Mouse (Mus musculus) urinary bladder, adult 18-20 months (tissue): Measurements from ENCODE around the gene Tssc4.
A peak's percentile ranks its signal among the peaks of the same experiment; 100 is the strongest.

Experiments
- DNase-seq, 2 experiments: peaks; one replicate each; pipeline ENCODE4 v3.0.0; 2022; ENCODE audit warnings: low spot score in 2 of 2, mixed read lengths in 2 of 2

Tssc4 gene

DNA sequence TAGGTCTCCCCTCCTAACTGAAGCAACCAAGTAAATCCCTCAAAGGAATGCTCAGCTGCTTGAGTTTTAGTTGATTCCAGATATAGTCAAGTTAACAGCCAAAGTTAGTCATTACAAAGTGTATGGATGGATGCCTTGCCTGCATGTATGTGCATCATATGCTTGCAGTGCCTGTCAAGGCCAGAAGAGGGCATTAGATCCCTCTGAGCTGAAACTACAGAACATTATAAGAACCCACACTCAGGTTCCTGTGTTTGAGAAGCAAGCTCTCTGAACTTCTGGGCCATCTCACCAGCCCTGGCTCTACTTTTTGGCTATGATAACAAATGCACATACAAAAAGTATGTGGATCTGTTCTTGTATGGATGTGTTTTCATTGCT lies 24.2 kb upstream of the Tssc4 start:
- no peak for DNase-seq

DNA sequence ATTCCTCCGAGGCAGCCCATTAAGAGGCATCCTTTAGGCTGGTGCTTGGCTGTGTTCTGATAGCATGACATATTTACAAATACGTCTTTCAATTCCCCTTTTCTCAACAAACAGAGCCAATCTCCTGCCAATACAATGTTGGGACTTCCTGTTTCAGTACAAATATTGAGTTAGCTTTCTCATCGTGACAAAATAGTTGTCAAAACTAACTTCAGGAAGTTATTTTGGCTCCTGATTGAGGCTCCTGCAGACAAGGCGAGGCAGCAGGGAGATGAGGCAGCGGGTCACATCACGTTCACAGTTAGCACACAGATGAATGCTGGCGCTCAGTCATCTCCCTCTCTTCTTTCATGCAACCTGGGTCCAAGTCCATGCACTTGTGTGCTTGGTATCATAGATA lies 22.7 kb upstream of the Tssc4 start:
- DNase-seq: no peak

DNA sequence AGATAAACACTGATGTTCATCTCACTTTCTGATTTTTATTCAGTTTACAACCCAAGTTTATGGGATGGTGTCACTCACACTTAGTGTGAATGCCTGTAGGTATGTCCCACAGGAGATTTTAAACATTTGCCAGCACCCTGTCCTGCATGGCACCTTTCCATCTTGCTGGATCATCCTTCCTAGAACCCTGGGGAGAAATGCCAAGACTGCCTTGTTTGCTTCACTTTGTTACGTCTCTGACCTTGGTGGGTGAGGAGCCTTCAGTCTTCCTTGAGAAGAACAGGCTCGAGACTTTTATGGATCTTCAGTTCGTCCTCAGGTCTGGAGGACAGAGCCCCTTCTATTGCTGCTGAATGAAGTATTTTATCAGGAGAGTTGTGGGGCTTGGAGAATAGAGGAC lies 19.7 kb upstream of the Tssc4 start:
- no peak for DNase-seq

DNA sequence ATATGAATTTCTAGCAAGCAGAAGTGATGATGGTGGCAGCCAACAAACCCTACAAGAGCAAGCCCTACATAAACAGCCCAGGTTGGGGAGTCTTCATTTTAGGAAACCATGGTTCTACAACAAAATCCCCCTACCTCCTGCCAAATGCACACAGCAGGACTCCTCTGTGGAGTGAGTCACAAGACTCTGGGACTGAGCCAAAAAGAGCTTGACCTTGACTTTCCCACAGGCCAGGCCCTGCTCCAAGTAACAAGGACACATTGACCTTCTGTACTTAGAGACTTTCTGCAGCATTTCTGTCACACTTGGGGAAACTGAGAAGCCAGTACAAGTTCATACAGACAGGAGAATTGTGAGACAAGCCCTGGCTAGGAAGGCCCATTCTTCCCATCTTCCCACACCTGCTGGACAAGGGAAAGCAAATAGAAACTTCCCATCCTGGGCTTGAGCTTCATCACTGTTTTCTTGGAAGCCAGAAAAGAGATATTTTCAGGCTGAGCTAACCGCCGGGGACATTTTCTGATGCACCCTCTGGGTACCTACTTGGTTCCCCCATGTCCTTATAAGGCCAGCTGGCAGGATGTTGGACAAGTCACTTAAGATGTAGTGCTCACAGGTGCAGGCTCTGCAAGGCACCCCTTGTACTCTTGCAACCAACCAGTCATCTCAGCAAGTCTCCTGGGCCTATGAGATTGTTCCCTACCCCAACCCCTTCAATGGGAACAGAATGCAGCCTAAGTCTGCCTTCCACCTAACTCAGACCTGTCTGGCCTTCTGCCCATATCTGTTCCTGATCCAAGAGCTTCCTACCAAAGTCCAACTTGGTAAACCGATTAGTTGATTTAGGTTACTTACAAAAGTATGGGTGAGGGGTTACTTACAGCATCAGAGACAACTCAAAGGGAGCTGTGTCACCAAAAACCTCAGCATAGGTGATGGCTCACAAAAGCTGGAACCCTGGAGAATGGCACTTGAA lies 18.9 kb upstream of the Tssc4 start:
- no peak for DNase-seq

DNA sequence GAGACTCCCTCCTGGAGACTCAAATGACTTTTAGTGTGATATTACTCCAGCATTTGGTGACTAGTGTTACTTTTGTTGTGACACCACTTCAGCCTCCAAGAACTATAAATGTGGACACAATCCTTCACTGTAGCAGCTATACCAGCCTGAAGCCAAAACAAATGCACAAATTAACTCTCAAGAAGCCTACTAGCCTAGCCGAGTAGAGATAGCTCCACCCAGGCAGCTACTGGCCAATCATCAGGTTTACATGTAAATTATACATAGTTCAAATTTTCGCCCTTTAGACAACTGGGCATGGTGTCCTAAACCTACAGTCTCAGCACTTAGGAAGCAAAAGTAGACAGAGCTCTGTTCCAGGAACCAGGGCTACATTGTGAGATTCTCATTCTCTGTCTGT lies 17.7 kb upstream of the Tssc4 start:
- DNase-seq: no peak

DNA sequence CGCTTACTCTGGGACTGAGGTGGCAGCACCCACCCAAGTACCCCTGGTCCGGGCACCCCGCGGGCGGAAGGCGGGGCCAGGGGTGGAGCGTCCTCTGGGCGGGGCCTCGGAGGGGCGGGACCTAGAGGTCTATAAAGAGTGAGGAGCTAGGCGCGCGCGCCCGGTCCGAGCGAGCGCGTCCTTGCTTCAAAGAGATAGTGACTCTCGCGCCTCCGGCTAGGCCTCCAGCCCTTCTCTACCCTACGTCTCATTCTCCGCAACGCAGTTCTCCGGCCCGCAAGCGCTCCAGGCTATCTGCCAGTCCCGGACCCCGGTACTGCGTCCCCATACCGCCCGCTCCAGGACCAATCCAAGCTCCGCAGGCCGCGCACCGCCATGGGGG lies 16.4 kb upstream of the Tssc4 start, which contains the start of gene Cd81:
Gene Cd81 (plus strand): TSS at position 114 of the 382 bp plus-strand sequence.
- DNase-seq: peak; percentile 78 to 91

DNA sequence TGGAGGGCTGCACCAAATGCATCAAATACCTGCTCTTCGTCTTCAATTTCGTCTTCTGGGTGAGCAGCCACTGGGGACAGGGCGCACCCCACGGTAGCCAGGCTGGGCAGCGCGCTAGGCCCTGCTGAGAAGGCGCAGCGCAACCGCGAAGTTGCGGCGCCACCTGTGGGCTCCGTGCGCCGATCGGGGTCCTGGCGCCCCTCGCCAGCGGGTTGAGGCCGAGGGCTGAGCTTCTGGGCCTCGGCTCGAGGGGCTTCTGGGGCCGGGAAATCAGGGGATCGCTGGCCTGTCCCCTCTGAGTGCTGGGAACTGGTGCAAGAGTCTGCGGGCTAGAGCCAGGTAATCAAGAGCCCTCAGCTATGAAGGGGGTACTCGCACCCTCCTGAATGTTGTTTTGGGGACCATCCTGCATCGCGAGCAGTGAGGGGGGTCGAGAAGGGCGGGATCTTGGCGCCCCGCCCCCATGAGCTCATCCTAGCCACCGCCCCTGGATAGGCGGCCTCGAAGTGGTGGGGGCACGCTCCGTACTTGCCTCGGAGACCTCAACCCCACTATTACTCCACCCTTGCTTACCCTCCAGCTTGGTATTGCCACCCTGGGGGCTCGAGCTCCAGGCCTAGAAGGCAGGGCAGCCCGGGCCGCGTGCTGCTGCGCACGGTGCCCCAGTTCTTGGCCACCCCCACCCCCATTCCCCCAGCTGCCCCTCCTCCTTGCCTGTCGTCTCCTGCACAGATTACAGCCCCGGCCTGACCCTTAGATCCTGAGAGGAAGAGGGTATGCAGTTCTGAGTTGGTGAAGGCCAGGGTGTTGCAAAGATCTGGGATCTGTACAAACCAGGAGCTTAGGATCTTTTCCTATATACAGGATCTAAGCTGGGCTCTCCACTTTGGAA lies 15.8 kb upstream of the Tssc4 start:
- DNase-seq: peak; percentile 41 to 57

DNA sequence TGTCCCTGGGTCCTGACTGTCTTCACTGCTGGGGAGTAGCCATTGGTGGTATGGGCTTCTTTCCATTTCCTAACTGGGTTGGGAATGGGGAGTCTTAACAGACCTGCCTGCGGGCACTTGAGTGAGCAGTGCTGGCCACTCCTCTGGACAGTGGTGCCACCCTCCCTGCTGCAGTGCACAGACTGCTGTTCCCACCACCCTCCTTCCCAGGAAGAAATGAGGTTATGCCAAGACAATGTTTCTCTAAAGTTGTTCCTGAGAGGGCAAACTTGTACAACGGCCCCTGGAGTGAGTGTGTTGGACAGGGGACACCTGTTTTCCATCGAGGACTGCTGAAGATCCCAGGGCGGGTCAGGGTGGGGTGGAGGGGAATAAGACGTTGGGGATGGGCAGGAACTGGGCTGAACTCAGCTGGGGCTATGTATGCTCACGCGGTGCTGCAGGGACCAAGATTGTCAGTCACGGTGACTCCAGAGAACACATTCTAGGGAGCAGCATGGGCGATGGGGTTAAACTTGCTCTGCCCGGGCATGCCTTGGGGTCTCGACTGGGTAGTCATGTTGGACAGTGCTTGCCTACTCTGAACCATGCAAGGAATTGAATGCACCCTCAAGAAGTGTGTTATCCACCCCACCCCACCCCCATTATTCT lies 15.0 kb upstream of the Tssc4 start:
- no peak for DNase-seq

DNA sequence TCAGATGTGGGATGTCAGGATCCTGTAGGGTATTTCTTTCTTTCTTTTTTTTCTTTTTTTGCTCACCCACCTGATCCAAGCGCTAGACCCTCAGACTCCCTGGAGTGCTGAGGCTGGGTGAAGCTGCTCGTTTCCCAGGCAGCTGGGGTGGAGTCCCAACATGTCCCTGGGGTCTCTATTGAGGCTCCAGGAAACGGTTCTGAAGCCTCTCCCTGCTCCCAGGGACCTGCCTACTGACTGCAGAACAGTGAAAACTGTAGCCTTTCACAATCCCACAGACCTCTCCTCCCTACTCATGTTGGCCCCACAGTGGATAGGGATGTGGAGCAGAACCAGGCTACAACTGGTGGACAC lies 14.5 kb upstream of the Tssc4 start:
- no peak for DNase-seq

DNA sequence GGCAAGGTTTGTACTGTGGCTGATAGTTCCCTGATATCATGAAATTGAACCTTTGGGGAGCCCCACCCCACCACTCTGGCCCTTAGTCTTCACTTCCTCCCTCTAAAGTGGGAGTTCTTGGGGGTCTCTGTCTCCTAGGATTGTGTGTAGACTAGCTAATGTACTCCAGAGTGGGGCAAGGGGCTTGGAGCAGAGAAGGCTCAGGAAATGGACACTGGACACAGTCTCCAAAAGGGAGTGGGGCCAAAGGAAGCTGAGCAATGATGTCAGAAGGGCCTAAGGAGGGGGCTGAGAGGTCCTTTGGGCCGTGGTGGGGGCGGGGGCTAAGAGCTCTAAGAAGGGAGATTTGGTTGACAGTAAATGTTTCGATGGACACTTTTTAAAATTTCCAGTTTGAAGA lies 14.0 kb upstream of the Tssc4 start:
- DNase-seq: no peak

DNA sequence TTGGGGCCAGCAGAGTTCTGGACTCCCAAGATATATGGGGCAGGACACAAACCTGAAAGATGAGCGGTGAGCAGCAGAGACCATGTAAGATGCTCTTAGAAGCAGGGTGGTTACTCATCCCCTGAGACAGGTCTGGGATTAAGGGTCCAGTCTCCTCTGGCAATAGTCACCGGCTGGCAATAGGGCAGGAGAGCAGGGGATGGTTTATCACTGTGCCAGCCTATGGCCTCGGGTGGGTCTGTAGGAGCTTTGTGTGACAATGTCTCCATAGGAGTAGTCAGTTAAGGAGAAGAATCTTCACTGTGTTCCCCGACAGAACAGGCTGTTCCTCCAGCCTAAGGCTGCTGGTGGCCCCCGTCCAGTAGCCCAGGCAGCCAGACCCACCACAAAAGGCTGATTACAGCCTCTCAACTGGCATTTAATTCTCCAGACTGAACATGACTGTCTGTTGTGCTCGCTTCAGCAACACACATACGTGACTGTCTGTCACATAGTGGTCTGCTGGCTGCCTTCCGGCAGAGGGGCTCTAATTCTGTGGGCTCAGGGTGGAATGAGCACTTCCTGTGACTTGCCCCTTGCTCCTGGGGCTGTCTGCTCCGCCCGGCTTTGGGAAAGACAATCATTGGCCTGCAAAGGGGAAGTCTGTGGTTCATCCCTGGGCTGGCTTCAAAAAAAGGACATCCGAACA lies 13.4 kb upstream of the Tssc4 start:
- DNase-seq: no peak

DNA sequence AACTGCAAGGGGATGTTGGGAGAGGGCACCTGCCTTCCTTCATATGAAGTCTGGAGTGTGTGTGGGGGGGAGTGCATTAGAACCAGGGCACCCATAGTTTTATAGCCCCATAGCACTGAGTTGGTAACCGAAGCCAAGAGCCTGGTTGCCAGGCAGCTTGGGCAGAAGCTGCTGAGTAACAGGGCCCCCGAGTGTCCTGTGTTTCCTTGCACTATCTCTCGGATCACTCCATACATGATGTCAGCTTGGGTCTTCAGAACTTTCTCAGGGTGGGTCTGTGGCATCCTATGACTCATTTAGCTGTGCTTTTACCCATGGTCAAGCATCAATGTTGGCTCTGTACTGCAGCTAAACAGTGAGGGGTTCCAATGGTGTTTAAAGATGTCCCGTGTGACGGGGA lies 12.0 kb upstream of the Tssc4 start:
- no peak for DNase-seq

DNA sequence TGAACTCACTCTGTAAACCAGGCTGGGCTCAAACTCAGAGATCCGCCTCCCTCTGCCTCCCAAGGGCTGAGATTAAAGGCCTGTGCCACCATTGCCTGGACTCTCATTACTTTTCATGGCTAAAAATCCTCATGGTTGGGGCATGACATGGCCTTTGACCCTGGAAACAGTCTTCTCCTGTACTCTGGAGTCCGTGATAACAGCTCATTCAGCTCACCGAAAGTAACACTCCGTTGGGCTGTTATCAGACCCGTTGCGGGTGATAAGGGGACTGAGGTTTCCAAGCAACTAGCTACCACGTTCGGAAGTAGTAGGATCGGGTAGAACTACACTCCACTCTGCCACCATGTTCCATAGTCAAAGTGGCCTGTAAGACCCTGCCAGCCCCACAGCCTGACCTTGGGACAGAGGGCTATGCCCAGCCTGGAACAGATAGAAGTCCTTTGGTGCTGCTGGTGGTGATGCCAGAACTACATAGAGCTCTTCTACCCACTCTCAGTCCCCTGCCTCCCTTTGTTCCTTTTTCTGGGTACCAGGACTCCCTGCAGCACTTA lies 11.3 kb upstream of the Tssc4 start:
- no peak for DNase-seq

DNA sequence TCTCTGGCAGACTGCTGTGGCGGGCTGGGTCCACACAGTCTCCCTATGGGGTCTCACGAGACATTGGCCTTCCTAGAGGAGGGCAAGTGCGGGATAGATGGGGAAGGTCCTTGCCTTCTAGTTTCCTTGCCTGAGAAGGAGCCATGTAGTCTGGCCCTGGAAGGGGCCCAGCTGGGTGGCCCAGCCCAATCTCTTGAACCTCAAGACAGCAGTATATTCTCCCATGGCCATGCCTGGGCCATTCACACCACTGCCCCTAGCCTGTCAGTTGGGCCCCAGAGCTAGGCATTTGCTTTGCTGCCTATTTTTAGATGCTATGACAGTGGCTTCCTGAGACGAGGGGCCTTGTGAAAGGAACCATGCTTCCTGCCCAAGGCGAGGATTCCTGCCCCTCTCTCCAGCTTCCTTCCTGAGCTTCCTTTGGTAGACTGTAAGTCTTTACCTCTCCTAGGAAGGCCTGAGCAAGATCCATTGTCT lies 10.8 kb upstream of the Tssc4 start:
- DNase-seq: no peak

DNA sequence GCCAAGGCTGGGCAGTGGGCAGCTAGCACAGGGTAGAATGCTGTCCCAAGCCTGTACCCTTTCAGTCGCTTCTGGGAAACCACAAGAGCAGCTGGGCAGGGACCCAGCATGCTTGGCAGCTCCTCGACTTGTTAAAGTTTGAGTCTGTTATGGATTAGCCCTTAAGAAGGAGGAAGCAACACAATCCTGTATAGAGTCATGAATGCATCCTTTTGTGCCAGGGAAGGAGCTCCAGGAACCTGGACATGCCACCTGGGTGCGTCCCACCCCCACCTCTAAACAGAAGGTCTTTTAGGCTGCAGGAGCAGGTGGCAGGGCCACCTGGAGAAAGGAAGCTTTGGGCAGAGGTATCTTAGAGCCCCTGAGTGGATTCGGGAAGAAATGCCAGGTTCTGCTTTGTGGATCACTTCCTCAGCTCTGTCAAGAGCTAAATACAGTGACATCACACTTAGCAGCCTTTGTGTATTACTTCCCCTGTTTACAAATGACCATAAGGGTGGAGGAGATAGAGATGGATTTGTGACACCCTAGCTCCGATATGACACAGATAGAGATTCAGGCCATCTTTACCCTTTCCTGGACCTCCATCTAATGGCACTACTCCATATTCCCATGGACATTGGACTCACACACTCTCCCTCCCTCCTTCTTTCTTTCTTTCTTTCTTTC lies 9.7 kb upstream of the Tssc4 start:
- no peak for DNase-seq

DNA sequence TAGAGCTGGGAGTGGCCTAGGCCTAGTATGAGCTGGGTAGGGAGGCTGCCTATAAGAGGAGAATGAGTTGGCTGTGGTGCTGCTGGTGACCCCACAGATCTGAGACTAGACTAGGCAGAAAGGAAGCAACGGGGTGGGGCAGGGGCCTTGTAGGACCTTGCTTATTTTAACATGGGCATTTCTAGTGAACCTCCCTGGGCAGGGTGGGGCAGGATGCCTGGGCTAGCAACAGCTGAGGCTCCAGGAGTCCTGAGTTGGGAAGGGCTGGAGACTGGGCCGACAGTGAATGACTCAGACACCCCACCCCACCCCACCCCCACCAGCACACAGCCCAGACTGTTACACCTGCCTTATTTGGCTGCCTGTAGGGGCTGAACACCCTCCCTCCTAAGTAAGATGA lies 6.3 kb upstream of the Tssc4 start:
- DNase-seq: no peak

DNA sequence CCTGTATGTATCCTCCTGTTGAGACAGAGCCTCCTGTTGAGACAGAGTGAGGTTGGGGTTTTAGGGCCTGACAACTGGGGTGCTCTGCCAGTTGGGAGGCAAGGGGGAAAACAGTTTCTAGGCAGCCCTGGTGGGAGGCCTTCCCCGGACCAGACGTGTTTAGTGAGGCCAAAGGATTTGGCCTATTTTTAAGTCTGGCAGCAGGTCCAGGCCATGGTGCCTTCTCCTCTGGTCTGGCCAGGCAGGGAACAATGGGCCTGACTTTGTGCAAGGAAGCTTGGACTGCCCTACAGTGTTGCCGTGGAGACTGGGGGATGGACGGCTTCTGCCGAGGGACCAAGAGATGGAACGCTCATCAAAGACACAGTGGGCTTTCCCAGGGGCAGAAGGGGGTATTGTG lies 4.8 kb upstream of the Tssc4 start:
- no peak for DNase-seq

DNA sequence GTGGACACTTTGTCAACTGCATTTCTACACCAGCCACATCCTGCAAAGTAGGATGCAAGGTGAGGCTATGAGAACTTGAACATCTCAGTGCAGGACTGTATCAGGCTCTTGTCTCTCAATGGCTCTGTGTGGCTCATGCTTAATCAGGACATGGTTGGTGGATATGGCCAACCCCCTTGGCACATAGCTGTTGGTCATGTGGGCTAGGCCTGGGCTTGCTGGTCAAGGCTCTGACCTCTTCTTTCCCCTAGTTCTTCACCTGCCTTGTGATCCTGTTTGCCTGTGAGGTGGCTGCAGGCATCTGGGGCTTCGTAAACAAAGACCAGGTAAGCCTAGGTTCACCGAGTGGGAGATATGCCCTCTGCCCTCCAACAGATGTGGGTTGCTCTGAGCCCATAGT lies 3.4 kb upstream of the Tssc4 start:
- no peak for DNase-seq

DNA sequence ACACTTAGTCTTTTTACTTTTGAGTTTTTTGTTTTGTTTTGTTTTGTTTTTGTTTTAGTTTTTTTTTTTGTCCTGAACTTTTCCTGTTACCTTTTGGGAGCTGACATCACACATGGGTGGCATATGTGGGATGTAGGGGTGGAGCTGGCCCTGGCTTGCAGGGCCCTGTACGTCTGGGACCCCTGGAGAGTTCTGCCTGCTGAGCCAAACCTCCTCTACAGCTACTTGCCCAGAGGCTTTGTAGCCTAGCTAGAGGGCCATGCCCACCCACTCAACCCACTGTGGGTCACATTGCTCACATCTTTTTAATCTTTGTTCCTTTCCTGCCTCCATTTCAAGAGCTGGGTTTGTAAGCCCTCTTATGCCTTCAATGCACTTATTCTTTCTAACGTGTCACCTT lies 1.6 kb upstream of the Tssc4 start:
- DNase-seq: no peak

DNA sequence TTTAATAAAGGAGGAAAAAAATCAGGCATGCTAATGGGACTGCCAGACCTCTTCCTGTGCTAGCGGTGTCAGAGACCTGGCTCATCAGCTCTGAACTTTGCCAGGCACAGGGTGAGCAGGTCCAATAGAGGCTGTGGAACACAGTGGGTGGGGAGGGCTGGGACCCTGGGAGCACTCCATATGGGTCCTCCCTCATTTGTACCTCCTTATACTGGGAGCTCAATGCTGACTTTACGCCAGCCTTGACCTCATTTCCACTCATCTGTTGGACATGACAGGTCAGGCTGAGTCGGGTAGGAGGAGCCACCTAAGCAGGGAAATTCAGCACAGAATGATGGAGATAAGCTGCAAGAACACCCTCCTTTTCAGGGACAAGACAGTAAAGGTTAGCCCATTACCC lies 1.2 kb upstream of the Tssc4 start:
- no peak for DNase-seq
